Mouse (Mus musculus) embryonic facial prominence, embryonic 10.5 days (tissue): ENCODE measurements around the gene Il12rb1. TPM values are rescaled to one million over a fixed set of nuclear protein-coding genes. Genes with fewer than 3 reads are reported as not detected.
"Not testable (repeated sequence)": the region's sequence is repeated elsewhere in the genome, so short reads cannot be mapped to it uniquely, and the experiment has no call there.

Experiments used
- DNase-seq: peaks from one replicate; pipeline ENCODE4 v3.0.0-alpha.2; 2017; ENCODE audit warnings: low spot score
- H3K27ac ChIP-seq: fragments of 300-500 bp; sonication (generic); replicated peaks from 2 replicates; pipeline ENCODE4 v1.5.1; 2016; ENCODE audit warnings: mild to moderate bottlenecking
- H3K27me3 ChIP-seq: fragments of 300-500 bp; sonication (generic); replicated peaks from 2 replicates; pipeline ENCODE4 v1.6.1; 2016; ENCODE audit warnings: low read depth, mild to moderate bottlenecking; ENCODE audit not compliant: poor library complexity, severe bottlenecking
- H3K36me3 ChIP-seq: fragments of 300-500 bp; sonication (generic); replicated peaks from 2 replicates; pipeline ENCODE4 v1.6.1; 2016; ENCODE audit warnings: mild to moderate bottlenecking, moderate library complexity
- H3K4me1 ChIP-seq: fragments of 300-500 bp; sonication (generic); 2 replicates; pipeline ENCODE4 v1.6.1; 2016
- H3K4me3 ChIP-seq: fragments of 300-500 bp; sonication (generic); 2 replicates; pipeline ENCODE4 v1.5.1; 2016; ENCODE audit warnings: mild to moderate bottlenecking, moderate library complexity
- H3K9me3 ChIP-seq: fragments of 300-500 bp; sonication (generic); 2 replicates; pipeline ENCODE4 v1.6.1; 2016; ENCODE audit warnings: mild to moderate bottlenecking
- WGBS: fragments of 180-500 bp; shearing (Covaris S2); methylation state at CpG from one replicate; pipeline ENCODE4 v1.1.7; 2016; 5-methylcytosine and 5-hydroxymethylcytosine counted together
- polyA plus RNA-seq: library from polyadenylated mRNA; unstranded; fragments of >200 nt; fragmentation: Nextera tagmentation; extraction: Ambion mirVana; gene quantifications from 2 replicates; pipeline ENCODE4 v1.2.1, GENCODE M21; 2016

The Il12rb1 gene
- polyA plus RNA-seq, 1 experiment from 2014 or later: not detected

DNA sequence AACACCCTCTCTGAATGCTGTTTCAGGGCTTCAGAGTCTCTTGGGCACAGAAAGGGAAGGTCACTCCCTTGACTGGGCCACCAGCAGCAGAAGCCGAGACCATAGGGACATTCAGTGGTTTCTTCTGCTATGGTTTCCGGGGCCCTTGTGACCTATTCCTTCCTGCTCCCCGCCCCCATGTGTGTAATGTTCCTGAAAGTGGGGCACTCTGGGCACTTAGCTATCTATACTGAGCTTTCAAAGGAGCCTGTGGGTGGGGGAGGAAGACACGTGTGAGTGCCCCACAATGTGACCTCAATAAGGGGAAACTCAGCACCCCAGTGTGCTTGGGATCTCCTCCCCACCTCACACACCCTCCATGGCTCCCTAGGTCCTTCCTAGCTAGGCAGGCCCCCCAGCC lies 1.7 kb upstream of the Il12rb1 start:
- Histone ChIP-seq H3K36me3 (no peaks in the 10 kb centered on the region), H3K27ac (no peak overlapping the region), H3K9me3 (no peaks in the 10 kb centered on the region), H3K4me1 (peaks cover 31% of the 10 kb centered on the region), H3K27me3 (peaks cover 87% of the 10 kb centered on the region), H3K4me3 (no peak overlapping the region)
- no peak for DNase-seq
- 73% methylated on average over 4 of the region's 4 CpGs for WGBS

DNA sequence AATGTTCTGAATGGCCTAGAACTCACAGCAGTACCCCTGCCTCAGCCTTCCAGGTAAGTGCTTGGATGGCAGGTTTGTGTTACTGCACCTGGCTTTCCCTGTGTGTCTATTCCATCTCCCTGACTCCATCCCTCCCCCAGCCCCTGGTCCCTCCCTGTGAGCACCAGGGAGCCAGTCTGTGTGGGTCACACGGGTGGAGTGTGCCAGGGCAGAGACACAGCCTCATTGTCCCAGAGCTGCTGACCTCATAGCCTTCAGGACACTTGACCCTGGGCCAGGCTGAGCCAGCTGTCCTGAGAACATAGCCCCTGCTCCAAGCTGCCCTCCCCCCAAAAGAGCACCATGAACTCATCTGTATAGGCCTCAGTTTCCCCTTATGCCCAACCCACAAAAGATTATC lies 945 bp upstream of the Il12rb1 start:
- Histone ChIP-seq H3K36me3 (no peaks in the 10 kb centered on the region), H3K27me3 (peaks cover 79% of the 10 kb centered on the region), H3K4me3 (no peak overlapping the region), H3K4me1 (peaks cover 34% of the 10 kb centered on the region), H3K27ac (no peak overlapping the region), H3K9me3 (no peaks in the 10 kb centered on the region)
- DNase-seq: no peak
- 38% methylated on average over 1 of the region's 1 CpGs for WGBS

GRCm38 (mm10) chr8:70808955-70809701 lies 879 bp downstream of the Il12rb1 start:
- H3K9me3 ChIP-seq: no peaks in the 10 kb centered on the region
- H3K27ac ChIP-seq: no peak overlapping the region
- H3K4me1 ChIP-seq: peaks cover 27% of the 10 kb centered on the region
- WGBS: 84% methylated on average over 8 of the region's 8 CpGs
- peaks cover 75% of the 10 kb centered on the region for H3K27me3 ChIP-seq
- no peak for DNase-seq
- H3K36me3 ChIP-seq: no peaks in the 10 kb centered on the region
- H3K4me3 ChIP-seq: no peak overlapping the region; the same call in 1 of the 2 replicates

- peaks cover 75% of the 10 kb centered on the region for H3K27me3 ChIP-seq
- no peak overlapping the region for H3K4me3 ChIP-seq
- WGBS: 72% methylated on average over 20 of the region's 20 CpGs
- no peak overlapping the region for H3K27ac ChIP-seq
- peaks cover 19% of the 10 kb centered on the region for H3K4me1 ChIP-seq
- H3K9me3 ChIP-seq: no peaks in the 10 kb centered on the region
- H3K36me3 ChIP-seq: no peaks in the 10 kb centered on the region
- no peak for DNase-seq
Measured at GRCm38 (mm10) chr8:70810962-70811680, 2.9 kb downstream of the Il12rb1 start.

DNA sequence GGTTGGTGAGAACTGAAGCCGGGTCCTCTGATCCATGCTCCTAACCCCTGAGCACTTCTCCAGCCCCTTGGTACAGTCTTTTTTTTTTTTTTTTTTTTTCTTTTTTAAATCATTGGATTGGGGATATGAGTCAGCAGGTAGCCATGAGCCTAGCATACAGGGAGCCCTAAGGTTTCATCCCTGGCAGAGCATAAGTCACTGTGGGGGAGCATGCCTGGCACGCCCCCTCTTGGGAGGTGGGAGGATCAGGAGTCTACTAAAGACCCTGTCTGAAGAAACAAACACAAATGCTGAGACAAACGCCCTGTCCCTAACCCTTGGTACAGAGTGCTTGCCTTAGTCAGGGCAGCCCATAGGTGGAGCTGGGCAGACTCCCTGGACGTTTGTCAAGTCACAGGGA lies 3.8 kb downstream of the Il12rb1 start:
- 47% methylated on average over 4 of the region's 4 CpGs for WGBS
- Histone ChIP-seq H3K4me1 (peaks cover 25% of the 10 kb centered on the region), H3K4me3 (no peak overlapping the region), H3K36me3 (no peaks in the 10 kb centered on the region), H3K27me3 (peaks cover 75% of the 10 kb centered on the region), H3K27ac (no peak overlapping the region), H3K9me3 (no peaks in the 10 kb centered on the region)
- no peak for DNase-seq

GRCm38 (mm10) chr8:70812885-70813284 lies 4.6 kb downstream of the Il12rb1 start:
- Histone ChIP-seq H3K4me1 (peaks cover 27% of the 10 kb centered on the region), H3K9me3 (no peaks in the 10 kb centered on the region), H3K36me3 (no peaks in the 10 kb centered on the region), H3K27me3 (peaks cover 78% of the 10 kb centered on the region), H3K4me3 (no peak overlapping the region), H3K27ac (no peak overlapping the region)
- no peak for DNase-seq
- 56% methylated on average over 4 of the region's 4 CpGs for WGBS

DNA sequence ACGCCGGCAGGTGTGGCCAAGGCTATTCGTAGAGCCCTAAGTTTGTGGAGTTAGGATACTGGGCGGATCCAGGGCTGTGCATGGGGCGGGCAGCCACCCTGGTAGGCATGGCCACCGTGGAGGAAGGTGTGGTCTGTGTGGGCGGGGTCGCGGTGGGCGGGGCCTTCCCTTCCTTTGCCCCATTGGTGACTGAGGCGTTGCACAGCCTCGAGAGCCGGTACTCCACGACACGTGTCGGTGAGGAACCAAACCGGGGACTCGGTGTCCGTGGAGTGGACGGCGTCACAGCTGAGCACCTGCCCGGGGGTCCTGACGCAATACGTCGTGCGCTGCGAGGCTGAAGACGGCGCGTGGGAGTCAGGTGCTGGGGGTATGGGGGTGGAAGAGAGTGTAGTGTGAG lies 8.4 kb downstream of the Il12rb1 start:
- H3K9me3 ChIP-seq: peaks cover 16% of the 10 kb centered on the region
- H3K4me3 ChIP-seq: peak overlapping the region; percentile 36
- no peak overlapping the region for H3K27ac ChIP-seq
- no peaks in the 10 kb centered on the region for H3K36me3 ChIP-seq
- peak; percentile 64 for DNase-seq
- peaks cover 27% of the 10 kb centered on the region for H3K4me1 ChIP-seq
- 6% methylated on average over 30 of the region's 30 CpGs for WGBS
- peaks cover 88% of the 10 kb centered on the region for H3K27me3 ChIP-seq

DNA sequence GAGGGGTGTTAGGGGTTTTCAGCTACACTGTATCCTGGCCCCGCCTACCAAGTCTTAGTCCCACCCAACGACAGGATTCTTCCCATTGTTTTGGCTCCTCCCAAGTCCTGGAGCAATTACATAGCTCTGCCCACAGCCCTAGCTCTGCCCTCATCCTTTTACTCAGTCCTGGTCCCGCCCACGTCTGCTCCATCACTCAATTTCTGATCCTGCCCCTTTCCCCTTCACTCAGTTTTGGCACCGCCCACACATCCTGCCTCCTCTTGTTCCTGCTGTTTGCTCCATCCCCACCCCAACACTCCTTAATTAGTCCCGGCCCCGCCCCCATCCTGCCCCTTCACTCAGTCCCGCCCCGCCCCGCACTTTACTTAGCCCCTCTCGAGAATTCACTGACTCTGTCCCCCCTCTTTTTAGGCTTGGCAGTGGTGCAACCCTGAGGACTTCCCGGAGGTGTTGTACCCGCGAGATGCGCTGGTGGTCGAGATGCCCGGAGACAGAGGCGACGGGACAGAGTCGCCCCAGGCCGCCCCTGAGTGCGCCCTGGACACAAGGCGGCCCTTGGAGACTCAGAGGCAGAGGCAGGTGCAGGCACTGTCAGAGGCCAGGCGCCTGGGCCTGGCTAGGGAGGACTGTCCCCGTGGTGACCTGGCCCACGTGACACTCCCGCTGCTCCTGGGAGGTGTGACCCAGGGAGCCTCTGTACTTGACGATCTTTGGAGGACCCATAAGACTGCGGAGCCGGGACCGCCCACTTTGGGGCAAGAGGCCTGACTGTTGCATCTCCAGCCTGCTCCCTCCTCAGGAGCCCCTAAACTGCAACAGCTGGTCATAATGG lies 12.1 kb downstream of the Il12rb1 start:
- Histone ChIP-seq H3K27ac (peak overlapping the region; percentile 15; the same call in 1 of the 2 replicates), H3K4me1 (peaks cover 34% of the 10 kb centered on the region), H3K9me3 (peaks cover 16% of the 10 kb centered on the region), H3K4me3 (peak overlapping the region; percentile 43), H3K27me3 (peaks cover 68% of the 10 kb centered on the region), H3K36me3 (no peaks in the 10 kb centered on the region)
- WGBS: 3% methylated on average over 31 of the region's 31 CpGs
- peak; percentile 81 for DNase-seq

DNA sequence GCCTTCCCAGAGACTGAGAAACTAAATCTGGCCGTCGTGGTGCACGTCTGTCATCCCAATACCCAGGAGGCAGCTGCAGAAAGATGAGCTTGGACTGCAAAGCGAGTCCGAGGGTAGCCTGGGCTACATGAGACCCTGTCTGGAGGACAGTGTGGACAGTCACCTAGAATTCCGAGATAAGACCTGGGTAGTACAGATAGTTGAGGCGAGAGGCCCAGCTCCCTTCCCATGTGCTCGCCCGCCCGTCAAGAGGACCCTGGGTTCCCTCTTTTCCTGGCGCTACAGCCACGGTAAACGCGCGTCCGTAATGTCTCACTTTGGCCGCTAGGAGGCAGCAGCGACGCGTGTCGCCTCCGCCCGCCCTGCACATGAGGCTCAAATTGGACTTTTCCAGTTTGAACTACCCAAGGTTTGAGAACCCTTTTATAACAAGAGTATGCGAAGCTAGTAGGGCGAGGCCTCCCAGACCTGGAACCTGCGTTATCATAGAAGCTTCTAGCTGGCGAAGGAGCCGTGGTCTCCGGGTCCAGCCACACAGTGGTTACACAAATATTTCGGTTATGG lies 13.2 kb downstream of the Il12rb1 start:
- Histone ChIP-seq H3K4me1 (peaks cover 33% of the 10 kb centered on the region), H3K27me3 (peaks cover 56% of the 10 kb centered on the region), H3K4me3 (no peak overlapping the region), H3K9me3 (peaks cover 16% of the 10 kb centered on the region), H3K36me3 (no peaks in the 10 kb centered on the region), H3K27ac (peak overlapping the region; percentile 44)
- DNase-seq: peak; percentile 83
- WGBS: 14% methylated on average over 30 of the region's 30 CpGs

- H3K27me3 ChIP-seq: peaks cover 51% of the 10 kb centered on the region
- H3K4me3 ChIP-seq: no peak overlapping the region
- peaks cover 18% of the 10 kb centered on the region for H3K9me3 ChIP-seq
- H3K36me3 ChIP-seq: no peaks in the 10 kb centered on the region
- DNase-seq: no peak
- WGBS: 48% methylated on average over 11 of the region's 11 CpGs
- H3K27ac ChIP-seq: peak overlapping the region; percentile 44
- peaks cover 28% of the 10 kb centered on the region for H3K4me1 ChIP-seq
Measured at GRCm38 (mm10) chr8:70821992-70822391, 13.7 kb downstream of the Il12rb1 start.

GRCm38 (mm10) chr8:70822594-70822993 lies 14.3 kb downstream of the Il12rb1 start:
- peaks cover 45% of the 10 kb centered on the region for H3K27me3 ChIP-seq
- DNase-seq: not testable (repeated sequence)
- WGBS: 85% methylated on average over 3 of the region's 3 CpGs

DNA sequence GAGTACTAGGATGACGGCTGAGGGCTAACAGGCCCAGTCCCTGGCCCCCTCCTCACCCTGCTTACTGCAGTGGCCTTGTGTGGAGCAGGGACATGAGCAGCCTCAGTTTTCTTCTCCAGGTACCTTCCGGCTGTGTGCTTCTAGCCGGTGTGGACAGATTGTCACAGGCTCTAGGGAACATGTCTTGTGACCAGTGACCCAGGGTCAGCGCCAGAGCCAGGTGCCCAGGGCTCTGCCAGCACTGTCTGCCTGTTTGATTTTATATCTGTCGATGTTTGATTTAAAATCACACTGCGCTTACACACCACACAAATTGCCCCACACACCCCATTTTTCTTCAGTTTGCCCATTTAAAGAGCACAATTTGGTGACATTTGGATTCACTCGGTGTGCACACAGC lies 15.6 kb downstream of the Il12rb1 start:
- H3K27ac ChIP-seq: no peak overlapping the region
- H3K4me3 ChIP-seq: no peak overlapping the region
- H3K27me3 ChIP-seq: peaks cover 35% of the 10 kb centered on the region
- WGBS: 84% methylated on average over 7 of the region's 7 CpGs
- H3K9me3 ChIP-seq: peaks cover 14% of the 10 kb centered on the region; the same call in 1 of the 2 replicates
- no peaks in the 10 kb centered on the region for H3K36me3 ChIP-seq
- DNase-seq: no peak
- H3K4me1 ChIP-seq: peaks cover 25% of the 10 kb centered on the region

More at GRCm38 (mm10) chr8:70822594-70822993, 14.3 kb downstream of the Il12rb1 start:
- peaks cover 25% of the 10 kb centered on the region for H3K4me1 ChIP-seq
- H3K36me3 ChIP-seq, H3K4me3 ChIP-seq, H3K27ac ChIP-seq: not testable (repeated sequence)
- H3K9me3 ChIP-seq: peaks cover 19% of the 10 kb centered on the region
